Mouse (Mus musculus) MEL (cell line): ENCODE data around the gene 1110051M20Rik. TPM values are rescaled to one million over a fixed set of nuclear protein-coding genes. Genes with fewer than 3 reads are reported as not detected.

ENCODE experiments used
- DNase-seq: peaks from one replicate; pipeline ENCODE4 v3.0.0; 2011; ENCODE audit warnings: low read depth, low spot score
- H3K27ac ChIP-seq: 2 replicates; pipeline ENCODE4 v1.5.1; 2012; ENCODE audit warnings: low read depth, mild to moderate bottlenecking, control low read depth, low read length, moderate library complexity; ENCODE audit not compliant: control insufficient read depth
- H3K27me3 ChIP-seq, 2 experiments: fragments of 150-350 bp in 1 of 2; sonication (generic) in 1 of 2; 2 replicates each; pipeline ENCODE4 v1.6.1; 2012; ENCODE audit warnings: low read length in 2 of 2, mild to moderate bottlenecking in 2 of 2, improper control_type of control experiment in 1 of 2, moderate library complexity in 1 of 2; ENCODE audit not compliant: insufficient read depth in 2 of 2, control insufficient read depth in 1 of 2
- H3K36me3 ChIP-seq, 2 experiments: 2 replicates each; pipeline ENCODE4 v1.6.1; 2012 to 2014; ENCODE audit warnings: low read length in 2 of 2, improper control_type of control experiment in 1 of 2, inconsistent platforms in 1 of 2, mild to moderate bottlenecking in 1 of 2; ENCODE audit not compliant: insufficient read depth in 2 of 2, control insufficient read depth in 1 of 2
- H3K4me1 ChIP-seq, 2 experiments: fragments of 150-350 bp in 1 of 2; sonication (generic) in 1 of 2; 2 replicates each; pipeline ENCODE4 v1.6.1; 2012; ENCODE audit warnings: low read length in 2 of 2, improper control_type of control experiment in 1 of 2, mild to moderate bottlenecking in 1 of 2; ENCODE audit not compliant: insufficient read depth in 2 of 2, control insufficient read depth in 1 of 2
- H3K4me3 ChIP-seq, 2 experiments: fragments of 150-350 bp in 1 of 2; sonication (generic) in 1 of 2; 2 replicates each; pipeline ENCODE4 v1.5.1; 2012; ENCODE audit warnings: low read depth in 2 of 2, low read length in 2 of 2, mild to moderate bottlenecking in 2 of 2, moderate library complexity in 2 of 2, control low read depth in 1 of 2, improper control_type of control experiment in 1 of 2; ENCODE audit not compliant: control insufficient read depth in 1 of 2, insufficient read depth in 1 of 2
- H3K79me2 ChIP-seq: 2 replicates; pipeline ENCODE4 v1.6.1; 2012; ENCODE audit warnings: mild to moderate bottlenecking, low read length, moderate library complexity; ENCODE audit not compliant: control insufficient read depth, poor library complexity, insufficient read depth
- H3K9ac ChIP-seq: 2 replicates; pipeline ENCODE4 v1.6.1; 2012; ENCODE audit warnings: low read depth, mild to moderate bottlenecking, control low read depth, low read length, moderate library complexity; ENCODE audit not compliant: control insufficient read depth, poor library complexity, severe bottlenecking
- H3K9me3 ChIP-seq: fragments of 150-350 bp; sonication (generic); replicated peaks from 2 replicates; pipeline ENCODE4 v1.6.1; 2012; ENCODE audit warnings: mild to moderate bottlenecking, low read length, improper control_type of control experiment, moderate library complexity; ENCODE audit not compliant: insufficient read depth
- CHD1 ChIP-seq: IDR thresholded peaks from 2 replicates; pipeline ENCODE4 v1.6.1; 2012; ENCODE audit warnings: low read depth, mild to moderate bottlenecking, inconsistent platforms, low read length, improper control_type of control experiment
- CHD2 ChIP-seq: IDR thresholded peaks from 2 replicates; pipeline ENCODE4 v1.6.1; 2011; ENCODE audit warnings: low read length, improper control_type of control experiment
- CTCF ChIP-seq, 3 experiments: IDR thresholded peaks in 2 of 3; conservative IDR thresholded peaks in 1 of 3; 2 replicates each; pipeline ENCODE4 v1.5.1; 2011 to 2012; ENCODE audit warnings: low read length in 3 of 3, low read depth in 2 of 3, mild to moderate bottlenecking in 2 of 3, improper control_type of control experiment in 1 of 3, inconsistent platforms in 1 of 3, mixed read lengths in 1 of 3, moderate library complexity in 1 of 3; ENCODE audit not compliant: control insufficient read depth in 1 of 3, insufficient read depth in 1 of 3, poor library complexity in 1 of 3, severe bottlenecking in 1 of 3
- EP300 ChIP-seq, 2 experiments: IDR thresholded peaks; 2 replicates each; pipeline ENCODE4 v1.6.1; 2011; ENCODE audit warnings: improper control_type of control experiment in 2 of 2, low read length in 2 of 2, low read depth in 1 of 2, mild to moderate bottlenecking in 1 of 2
- ETS1 ChIP-seq: IDR thresholded peaks from 2 replicates; pipeline ENCODE4 v1.6.1; 2012; ENCODE audit warnings: low read depth, mild to moderate bottlenecking, inconsistent platforms, low read length, improper control_type of control experiment, moderate library complexity
- GABPA ChIP-seq: IDR thresholded peaks from 2 replicates; pipeline ENCODE4 v1.6.1; 2012; ENCODE audit warnings: low read depth, mild to moderate bottlenecking, inconsistent platforms, low read length, improper control_type of control experiment, moderate library complexity
- GATA1 ChIP-seq: IDR thresholded peaks from 2 replicates; pipeline ENCODE4 v1.6.1; 2011; ENCODE audit warnings: low read depth, low read length, improper control_type of control experiment
- JUND ChIP-seq: IDR thresholded peaks from 2 replicates; pipeline ENCODE4 v1.6.1; 2011; ENCODE audit warnings: low read depth, mild to moderate bottlenecking, improper control_type of control experiment, low read length
- MAFK ChIP-seq: IDR thresholded peaks from 2 replicates; pipeline ENCODE4 v1.6.1; 2011; ENCODE audit warnings: low read depth, mild to moderate bottlenecking, low read length, improper control_type of control experiment, borderline replicate concordance
- MAX ChIP-seq: IDR thresholded peaks from 2 replicates; pipeline ENCODE4 v1.6.1; 2011; ENCODE audit warnings: low read length, improper control_type of control experiment
- MYC ChIP-seq: IDR thresholded peaks from 2 replicates; pipeline ENCODE4 v1.6.1; 2011; ENCODE audit warnings: low read depth, mild to moderate bottlenecking, low read length, improper control_type of control experiment, moderate library complexity
- NELFE ChIP-seq: IDR thresholded peaks from 2 replicates; pipeline ENCODE4 v1.6.1; 2011; ENCODE audit warnings: low read depth, low read length, improper control_type of control experiment
- NRF1 ChIP-seq: IDR thresholded peaks from 2 replicates; pipeline ENCODE4 v1.6.1; 2014; ENCODE audit warnings: low read depth, mild to moderate bottlenecking, inconsistent platforms, low read length, improper control_type of control experiment, moderate library complexity; ENCODE audit not compliant: poor library complexity, insufficient read depth, severe bottlenecking
- POLR2A ChIP-seq, 2 experiments: IDR thresholded peaks; 2 replicates each; pipeline ENCODE4 v1.6.1; 2011 to 2012; ENCODE audit warnings: low read length in 2 of 2, mild to moderate bottlenecking in 2 of 2, control low read depth in 1 of 2, improper control_type of control experiment in 1 of 2, low read depth in 1 of 2, moderate library complexity in 1 of 2; ENCODE audit not compliant: control insufficient read depth in 1 of 2, insufficient read depth in 1 of 2, poor library complexity in 1 of 2
- RAD21 ChIP-seq: IDR thresholded peaks from 2 replicates; pipeline ENCODE4 v1.6.1; 2011; ENCODE audit warnings: mild to moderate bottlenecking, low read depth, low read length, improper control_type of control experiment
- RCOR1 ChIP-seq: IDR thresholded peaks from 2 replicates; pipeline ENCODE4 v1.6.1; 2012; ENCODE audit warnings: low read depth, mild to moderate bottlenecking, inconsistent platforms, low read length, improper control_type of control experiment
- TAL1 ChIP-seq: IDR thresholded peaks from 2 replicates; pipeline ENCODE4 v1.6.1; 2012; ENCODE audit warnings: mild to moderate bottlenecking, inconsistent platforms, low read length, moderate library complexity, mixed read lengths
- UBTF ChIP-seq: IDR thresholded peaks from 2 replicates; pipeline ENCODE4 v1.6.1; 2012; ENCODE audit warnings: low read depth, mild to moderate bottlenecking, inconsistent platforms, low read length, improper control_type of control experiment, moderate library complexity, borderline replicate concordance; ENCODE audit not compliant: insufficient read depth
- ZNF384 ChIP-seq: IDR thresholded peaks from 2 replicates; pipeline ENCODE4 v1.6.1; 2012; ENCODE audit warnings: low read depth, mild to moderate bottlenecking, inconsistent platforms, low read length, improper control_type of control experiment
- polyA plus RNA-seq, 2 experiments: library from polyadenylated mRNA; stranded (reverse) in 1 of 2; unstranded in 1 of 2; fragments of >175 nt in 1 of 2; fragments of >200 nt in 1 of 2; gene quantifications; 2 replicates each; pipeline versions ENCODE4 v1.2.1 to v1.2.4; 2012; ENCODE audit warnings: low replicate concordance in 2 of 2, low read depth in 1 of 2; ENCODE audit not compliant: insufficient read length in 2 of 2, insufficient read depth in 1 of 2, missing spikeins in 1 of 2
- total RNA-seq: library from RNA; depleted of rRNA; stranded (reverse); fragments of 300-350 nt; gene quantifications from 2 replicates; pipeline ENCODE4 v1.2.3, GENCODE M21; 2012

1110051M20Rik gene
- total and polyA plus RNA-seq, 3 experiments: 23.0 to 23.3 TPM; not detected in 1

DNA sequence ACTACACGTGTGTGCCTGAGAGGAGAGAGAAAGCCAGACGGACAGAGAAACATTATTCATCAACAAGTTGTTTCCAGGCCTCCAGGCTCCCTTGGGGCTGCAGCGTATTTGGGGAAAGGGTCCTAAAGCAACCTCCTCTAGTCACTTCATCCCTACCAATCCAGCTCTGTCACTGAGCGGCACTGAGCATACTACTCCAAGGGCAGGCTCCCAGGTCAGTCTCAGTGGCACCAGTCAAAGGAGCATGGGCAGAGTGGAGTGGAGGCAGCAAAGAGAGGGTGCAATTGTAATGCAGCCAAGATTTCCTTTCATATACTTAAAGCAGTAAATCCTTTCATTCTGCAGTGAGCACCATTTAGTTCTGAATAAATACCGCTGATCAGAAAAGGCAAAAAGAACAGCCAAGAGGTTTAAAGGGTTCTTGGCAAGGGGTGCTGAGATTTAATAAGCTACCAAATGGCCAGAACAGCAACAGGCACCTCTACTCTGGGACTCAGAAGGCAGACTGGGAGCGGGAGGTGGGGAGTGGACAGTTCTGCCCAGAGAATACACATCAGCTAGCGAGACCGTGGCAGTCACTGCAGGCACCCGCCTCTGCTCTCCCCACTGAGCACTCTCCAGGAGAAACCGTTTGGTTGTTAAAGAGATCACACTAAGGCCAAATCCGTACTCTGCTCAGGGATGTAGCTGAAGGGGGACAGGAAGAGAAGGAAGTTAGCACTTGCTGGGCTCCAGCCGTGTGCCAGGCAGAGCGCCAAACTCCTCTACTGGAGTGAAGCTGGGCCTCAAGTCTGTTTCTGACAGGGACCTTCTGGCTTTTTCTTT lies 159.9 kb downstream of the 1110051M20Rik start:
- peaks cover 0 to 2% of the 10 kb centered on the region in 2 experiments; a peak in 1 of 4 replicates for H3K36me3 ChIP-seq
- H3K9ac ChIP-seq: no peak overlapping the region
- no peaks in the 10 kb centered on the region for H3K4me1 ChIP-seq
- no peaks in the 10 kb centered on the region for H3K9me3 ChIP-seq
- H3K27ac ChIP-seq: no peak overlapping the region
- H3K27me3 ChIP-seq: no peaks in the 10 kb centered on the region
- H3K79me2 ChIP-seq: no peaks in the 10 kb centered on the region
- H3K4me3 ChIP-seq: no peak overlapping the region
- TF ChIP-seq CHD2: no peak
- TF ChIP-seq MYC: no peak
- no peak for TF ChIP-seq POLR2A (IDR thresholded peaks at IDR 0.05; ENCODE audit: control insufficient read depth in 1 of 2, insufficient read depth in 1 of 2, low read depth in 1 of 2, low read length in 2 of 2, poor library complexity in 1 of 2)
- no peak for TF ChIP-seq GATA1
- no peak for TF ChIP-seq JUND
- no peak for TF ChIP-seq MAFK
- TF ChIP-seq MAX: no peak
- no peak for TF ChIP-seq TAL1
- no peak for TF ChIP-seq ETS1
- TF ChIP-seq UBTF: no peak
- no peak for TF ChIP-seq CHD1
- DNase-seq: peak; percentile 39

DNA sequence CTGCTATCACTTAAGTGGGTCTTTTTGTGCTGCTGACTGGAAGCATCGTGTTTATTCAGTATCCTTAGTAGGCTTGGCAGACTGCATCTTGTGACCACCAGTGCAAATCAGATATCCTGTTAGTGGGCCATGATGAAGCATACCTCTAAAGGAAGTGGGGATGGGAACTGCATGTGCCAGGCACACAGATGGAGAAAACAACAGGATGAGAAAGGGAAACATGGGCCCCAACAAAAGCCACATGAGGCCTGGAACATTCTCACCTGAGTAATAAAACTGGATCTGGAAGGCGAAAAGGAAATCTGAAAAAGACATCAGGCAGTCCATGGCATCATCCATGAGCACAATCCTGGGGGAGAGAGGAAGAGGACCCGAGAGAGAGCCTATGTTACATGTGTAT lies 160.5 kb downstream of the 1110051M20Rik start:
- H3K4me3 ChIP-seq: no peak overlapping the region
- H3K9me3 ChIP-seq: no peaks in the 10 kb centered on the region
- H3K4me1 ChIP-seq: no peaks in the 10 kb centered on the region
- H3K79me2 ChIP-seq: no peaks in the 10 kb centered on the region
- no peak for DNase-seq
- no peak overlapping the region for H3K9ac ChIP-seq
- H3K27ac ChIP-seq: no peak overlapping the region
- no peaks in the 10 kb centered on the region for H3K27me3 ChIP-seq
- peaks cover 0 to 2% of the 10 kb centered on the region in 2 experiments; a peak in 1 of 4 replicates for H3K36me3 ChIP-seq
- TF ChIP-seq JUND (no peak), EP300 (IDR thresholded peaks at IDR 0.05; ENCODE audit: low read depth in 1 of 2, low read length in 2 of 2) (no peak), MYC (no peak), NELFE (no peak), NRF1 (no peak), UBTF (no peak), POLR2A (IDR thresholded peaks at IDR 0.05; ENCODE audit: control insufficient read depth in 1 of 2, insufficient read depth in 1 of 2, low read depth in 1 of 2, low read length in 2 of 2, poor library complexity in 1 of 2) (no peak), GATA1 (no peak), CTCF (IDR thresholded peaks at IDR 0.05 in 2 of 3, conservative IDR thresholded peaks at IDR 0.05 in 1 of 3; ENCODE audit: control insufficient read depth in 1 of 3, insufficient read depth in 1 of 3, low read depth in 2 of 3, low read length in 3 of 3, poor library complexity in 1 of 3, severe bottlenecking in 1 of 3) (no peak), CHD1 (no peak), RCOR1 (no peak), CHD2 (no peak), GABPA (no peak), ZNF384 (no peak), RAD21 (no peak), MAFK (no peak)
